Mouse (Mus musculus) MEL (cell line): ENCODE measurements at regions not wholly inside any gene's neighbourhood (a gene's known extent, or its start where the extent isn't known, plus 50 kb on each side); places are given as distances from the start of the nearest gene placed in this dataset.

Experiments
- DNase-seq: peaks from one replicate; pipeline ENCODE4 v3.0.0; 2011; ENCODE audit warnings: low read depth, low spot score
- H3K27ac ChIP-seq: 2 replicates; pipeline ENCODE4 v1.5.1; 2012; ENCODE audit warnings: low read depth, mild to moderate bottlenecking, control low read depth, low read length, moderate library complexity; ENCODE audit not compliant: control insufficient read depth
- H3K27me3 ChIP-seq, 2 experiments: fragments of 150-350 bp in 1 of 2; sonication (generic) in 1 of 2; 2 replicates each; pipeline ENCODE4 v1.6.1; 2012; ENCODE audit warnings: low read length in 2 of 2, mild to moderate bottlenecking in 2 of 2, improper control_type of control experiment in 1 of 2, moderate library complexity in 1 of 2; ENCODE audit not compliant: insufficient read depth in 2 of 2, control insufficient read depth in 1 of 2
- H3K36me3 ChIP-seq, 2 experiments: 2 replicates each; pipeline ENCODE4 v1.6.1; 2012 to 2014; ENCODE audit warnings: low read length in 2 of 2, improper control_type of control experiment in 1 of 2, inconsistent platforms in 1 of 2, mild to moderate bottlenecking in 1 of 2; ENCODE audit not compliant: insufficient read depth in 2 of 2, control insufficient read depth in 1 of 2
- H3K4me1 ChIP-seq, 2 experiments: fragments of 150-350 bp in 1 of 2; sonication (generic) in 1 of 2; 2 replicates each; pipeline ENCODE4 v1.6.1; 2012; ENCODE audit warnings: low read length in 2 of 2, improper control_type of control experiment in 1 of 2, mild to moderate bottlenecking in 1 of 2; ENCODE audit not compliant: insufficient read depth in 2 of 2, control insufficient read depth in 1 of 2
- H3K4me3 ChIP-seq, 2 experiments: fragments of 150-350 bp in 1 of 2; sonication (generic) in 1 of 2; 2 replicates each; pipeline ENCODE4 v1.5.1; 2012; ENCODE audit warnings: low read depth in 2 of 2, low read length in 2 of 2, mild to moderate bottlenecking in 2 of 2, moderate library complexity in 2 of 2, control low read depth in 1 of 2, improper control_type of control experiment in 1 of 2; ENCODE audit not compliant: control insufficient read depth in 1 of 2, insufficient read depth in 1 of 2
- H3K79me2 ChIP-seq: 2 replicates; pipeline ENCODE4 v1.6.1; 2012; ENCODE audit warnings: mild to moderate bottlenecking, low read length, moderate library complexity; ENCODE audit not compliant: control insufficient read depth, poor library complexity, insufficient read depth
- H3K9ac ChIP-seq: 2 replicates; pipeline ENCODE4 v1.6.1; 2012; ENCODE audit warnings: low read depth, mild to moderate bottlenecking, control low read depth, low read length, moderate library complexity; ENCODE audit not compliant: control insufficient read depth, poor library complexity, severe bottlenecking
- H3K9me3 ChIP-seq: fragments of 150-350 bp; sonication (generic); replicated peaks from 2 replicates; pipeline ENCODE4 v1.6.1; 2012; ENCODE audit warnings: mild to moderate bottlenecking, low read length, improper control_type of control experiment, moderate library complexity; ENCODE audit not compliant: insufficient read depth
- BHLHE40 ChIP-seq: IDR thresholded peaks from 2 replicates; pipeline ENCODE4 v1.6.1; 2012; ENCODE audit warnings: low read depth, mild to moderate bottlenecking, inconsistent platforms, low read length, improper control_type of control experiment, borderline replicate concordance
- E2F4 ChIP-seq: IDR thresholded peaks from 2 replicates; pipeline ENCODE4 v1.6.1; 2011; ENCODE audit warnings: low read depth, low read length, improper control_type of control experiment, borderline replicate concordance
- ELF1 ChIP-seq: IDR thresholded peaks from 2 replicates; pipeline ENCODE4 v1.6.1; 2014; ENCODE audit warnings: low read depth, mild to moderate bottlenecking, inconsistent platforms, low read length, improper control_type of control experiment, moderate library complexity
- EP300 ChIP-seq, 2 experiments: IDR thresholded peaks; 2 replicates each; pipeline ENCODE4 v1.6.1; 2011; ENCODE audit warnings: improper control_type of control experiment in 2 of 2, low read length in 2 of 2, low read depth in 1 of 2, mild to moderate bottlenecking in 1 of 2
- GABPA ChIP-seq: IDR thresholded peaks from 2 replicates; pipeline ENCODE4 v1.6.1; 2012; ENCODE audit warnings: low read depth, mild to moderate bottlenecking, inconsistent platforms, low read length, improper control_type of control experiment, moderate library complexity
- JUND ChIP-seq: IDR thresholded peaks from 2 replicates; pipeline ENCODE4 v1.6.1; 2011; ENCODE audit warnings: low read depth, mild to moderate bottlenecking, improper control_type of control experiment, low read length
- KAT2A ChIP-seq: conservative IDR thresholded peaks from 2 replicates; pipeline ENCODE4 v1.6.1; 2012; ENCODE audit warnings: low read depth, low read length, improper control_type of control experiment, inconsistent platforms
- MAFK ChIP-seq: IDR thresholded peaks from 2 replicates; pipeline ENCODE4 v1.6.1; 2011; ENCODE audit warnings: low read depth, mild to moderate bottlenecking, low read length, improper control_type of control experiment, borderline replicate concordance
- MAX ChIP-seq: IDR thresholded peaks from 2 replicates; pipeline ENCODE4 v1.6.1; 2011; ENCODE audit warnings: low read length, improper control_type of control experiment
- MEF2A ChIP-seq: IDR thresholded peaks from 2 replicates; pipeline ENCODE4 v1.6.1; 2014; ENCODE audit warnings: low read depth, mild to moderate bottlenecking, inconsistent platforms, low read length, improper control_type of control experiment; ENCODE audit not compliant: poor library complexity, insufficient replicate concordance, severe bottlenecking; ENCODE audit errors: extremely low read depth
- MXI1 ChIP-seq: IDR thresholded peaks from 2 replicates; pipeline ENCODE4 v1.6.1; 2011; ENCODE audit warnings: mild to moderate bottlenecking, low read depth, low read length, improper control_type of control experiment
- MYB ChIP-seq: IDR thresholded peaks from 2 replicates; pipeline ENCODE4 v1.6.1; 2011; ENCODE audit warnings: mild to moderate bottlenecking, low read depth, low read length, improper control_type of control experiment
- MYC ChIP-seq: IDR thresholded peaks from 2 replicates; pipeline ENCODE4 v1.6.1; 2011; ENCODE audit warnings: low read depth, mild to moderate bottlenecking, low read length, improper control_type of control experiment, moderate library complexity
- NRF1 ChIP-seq: IDR thresholded peaks from 2 replicates; pipeline ENCODE4 v1.6.1; 2014; ENCODE audit warnings: low read depth, mild to moderate bottlenecking, inconsistent platforms, low read length, improper control_type of control experiment, moderate library complexity; ENCODE audit not compliant: poor library complexity, insufficient read depth, severe bottlenecking
- POLR2AphosphoS2 ChIP-seq: IDR thresholded peaks from 2 replicates; pipeline ENCODE4 v1.6.1; 2011; ENCODE audit warnings: low read length, improper control_type of control experiment
- POLR2AphosphoS5 ChIP-seq: IDR thresholded peaks from 2 replicates; pipeline ENCODE4 v1.6.1; 2012; ENCODE audit warnings: low read depth, borderline replicate concordance, mild to moderate bottlenecking, inconsistent platforms, low read length, moderate library complexity, mixed read lengths
- RAD21 ChIP-seq: IDR thresholded peaks from 2 replicates; pipeline ENCODE4 v1.6.1; 2011; ENCODE audit warnings: mild to moderate bottlenecking, low read depth, low read length, improper control_type of control experiment
- SIN3A ChIP-seq: IDR thresholded peaks from 2 replicates; pipeline ENCODE4 v1.6.1; 2012; ENCODE audit warnings: low read length, improper control_type of control experiment, inconsistent platforms
- TBP ChIP-seq: IDR thresholded peaks from 2 replicates; pipeline ENCODE4 v1.8.0; 2011; ENCODE audit warnings: low read depth, low read length, improper control_type of control experiment
- TCF12 ChIP-seq: IDR thresholded peaks from 2 replicates; pipeline ENCODE4 v1.6.1; 2014; ENCODE audit warnings: low read depth, mild to moderate bottlenecking, inconsistent platforms, low read length, improper control_type of control experiment, moderate library complexity
- UBTF ChIP-seq: IDR thresholded peaks from 2 replicates; pipeline ENCODE4 v1.6.1; 2012; ENCODE audit warnings: low read depth, mild to moderate bottlenecking, inconsistent platforms, low read length, improper control_type of control experiment, moderate library complexity, borderline replicate concordance; ENCODE audit not compliant: insufficient read depth
- USF2 ChIP-seq, 2 experiments: IDR thresholded peaks; 2 replicates each; pipeline ENCODE4 v1.6.1; 2011 to 2012; ENCODE audit warnings: improper control_type of control experiment in 2 of 2, low read length in 2 of 2, borderline replicate concordance in 1 of 2, inconsistent platforms in 1 of 2, low read depth in 1 of 2, mild to moderate bottlenecking in 1 of 2; ENCODE audit not compliant: insufficient read depth in 1 of 2
- ZC3H11A ChIP-seq: IDR thresholded peaks from 2 replicates; pipeline ENCODE4 v1.6.1; 2012; ENCODE audit warnings: low read depth, mild to moderate bottlenecking, inconsistent platforms, low read length, improper control_type of control experiment
- ZMIZ1 ChIP-seq: IDR thresholded peaks from 2 replicates; pipeline ENCODE4 v1.6.1; 2012; ENCODE audit warnings: low read depth, mild to moderate bottlenecking, inconsistent platforms, low read length, improper control_type of control experiment, moderate library complexity

DNA sequence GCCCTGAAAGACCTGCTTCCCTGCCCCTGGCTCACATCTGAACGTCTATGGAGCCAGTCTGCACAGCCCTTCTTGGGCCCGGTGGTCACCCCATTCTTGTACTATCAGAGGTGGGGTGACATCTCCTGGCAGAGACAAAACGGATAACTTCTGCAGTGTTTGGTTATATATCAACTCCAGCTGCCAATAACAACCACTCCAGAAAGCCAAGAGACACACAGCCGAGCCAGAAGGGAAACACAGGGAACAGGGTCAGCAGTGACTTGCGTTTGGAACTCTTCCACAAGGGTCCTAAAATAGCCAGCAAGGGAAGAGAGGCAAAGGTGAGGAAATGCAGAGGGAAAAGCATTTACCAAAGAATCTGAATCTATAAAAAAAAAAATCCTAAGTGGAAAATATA is 143.5 kb upstream of the A530016L24Rik start:
- no peak for DNase-seq
- TF ChIP-seq MXI1 (no peak), NRF1 (no peak), UBTF (no peak), E2F4 (no peak), TCF12 (no peak), GABPA (no peak), ELF1 (no peak), MEF2A (no peak), BHLHE40 (no peak), POLR2AphosphoS2 (no peak), MYB (no peak), SIN3A (no peak), MAX (no peak)
- H3K9me3 ChIP-seq = peaks cover 2% of the 10 kb centered on the region; the same call in 1 of the 2 replicates
- no peaks in the 10 kb centered on the region for H3K79me2 ChIP-seq
- H3K36me3 ChIP-seq = no peaks in the 10 kb centered on the region
- no peaks in the 10 kb centered on the region for H3K27me3 ChIP-seq
- no peak overlapping the region for H3K27ac ChIP-seq
- H3K4me1 ChIP-seq = no peaks in the 10 kb centered on the region
- H3K9ac ChIP-seq = no peak overlapping the region
- no peak overlapping the region for H3K4me3 ChIP-seq

GRCm38 (mm10) chr12:112348116-112348515 is 141.1 kb upstream of the A530016L24Rik start:
- Histone ChIP-seq H3K9me3 (0 out of 2 replicates have a peak, but pooled peaks cover 2% of the 10 kb centered on the region), H3K4me1 (no peaks in the 10 kb centered on the region), H3K4me3 (no peak overlapping the region), H3K36me3 (no peaks in the 10 kb centered on the region), H3K27me3 (no peaks in the 10 kb centered on the region; a peak in 1 of 4 replicates), H3K79me2 (no peaks in the 10 kb centered on the region), H3K27ac (no peak overlapping the region), H3K9ac (no peak overlapping the region)
- no peak for DNase-seq
- TF ChIP-seq POLR2AphosphoS2 (no peak), EP300 (IDR thresholded peaks at IDR 0.05; ENCODE audit: low read depth in 1 of 2, low read length in 2 of 2) (no peak), UBTF (no peak), POLR2AphosphoS5 (no peak), TBP (no peak), MXI1 (no peak), MYC (no peak), JUND (no peak), ZMIZ1 (no peak), MAFK (no peak), KAT2A (no peak), MEF2A (no peak), ZC3H11A (no peak), USF2 (IDR thresholded peaks at IDR 0.05; ENCODE audit: borderline replicate concordance in 1 of 2, insufficient read depth in 1 of 2, low read depth in 1 of 2, low read length in 2 of 2) (no peak), RAD21 (no peak), NRF1 (no peak)
